Mouse (Mus musculus) small intestine, adult 2 months (tissue): ENCODE data around the gene Uvrag.

ENCODE experiments used
- CTCF ChIP-seq: fragments of 200-500 bp; IDR thresholded peaks from 2 replicates; pipeline ENCODE4 v1.5.1; 2012; ENCODE audit warnings: low read depth, mild to moderate bottlenecking, control low read depth, inconsistent platforms, low read length, moderate library complexity, mixed read lengths; ENCODE audit not compliant: insufficient replicate concordance, insufficient read length; ENCODE audit errors: extremely low read depth
- POLR2A ChIP-seq: fragments of 200-500 bp; IDR thresholded peaks from 2 replicates; pipeline ENCODE4 v1.6.1; 2012; ENCODE audit warnings: low read depth, mild to moderate bottlenecking, control low read depth, inconsistent platforms, low read length, moderate library complexity

DNA sequence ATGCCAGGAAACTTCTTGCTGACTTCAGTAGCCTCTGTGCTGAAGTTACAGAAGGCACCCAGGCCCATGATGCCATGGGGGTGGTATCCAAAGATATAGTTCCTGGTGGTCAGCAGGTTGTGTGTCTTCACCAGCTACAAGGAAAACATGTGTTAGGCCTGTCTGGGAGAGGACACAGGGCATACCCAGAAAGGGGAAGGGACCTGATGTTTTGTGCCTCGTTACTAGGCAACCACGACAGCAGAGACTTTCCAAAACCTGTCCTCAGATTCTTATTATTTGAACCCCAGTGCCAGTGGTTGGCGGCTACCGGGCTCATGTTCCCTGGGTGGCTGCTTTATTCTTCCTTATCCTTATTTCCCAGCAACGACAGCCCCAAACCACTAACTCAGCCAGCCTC lies 18.0 kb upstream of the Uvrag start:
- no peak for TF ChIP-seq CTCF
- TF ChIP-seq POLR2A, result no peak
